Mouse (Mus musculus) c-Kit-positive CD71-positive TER-119-negative erythroid progenitor cells, embryonic 14.5 days (primary cell): ENCODE data around the gene Spry2.

ENCODE experiments used
- DNase-seq: peaks from one replicate; pipeline ENCODE4 v3.0.0-alpha.2; 2013; ENCODE audit warnings: low read depth

Gene Spry2

DNA sequence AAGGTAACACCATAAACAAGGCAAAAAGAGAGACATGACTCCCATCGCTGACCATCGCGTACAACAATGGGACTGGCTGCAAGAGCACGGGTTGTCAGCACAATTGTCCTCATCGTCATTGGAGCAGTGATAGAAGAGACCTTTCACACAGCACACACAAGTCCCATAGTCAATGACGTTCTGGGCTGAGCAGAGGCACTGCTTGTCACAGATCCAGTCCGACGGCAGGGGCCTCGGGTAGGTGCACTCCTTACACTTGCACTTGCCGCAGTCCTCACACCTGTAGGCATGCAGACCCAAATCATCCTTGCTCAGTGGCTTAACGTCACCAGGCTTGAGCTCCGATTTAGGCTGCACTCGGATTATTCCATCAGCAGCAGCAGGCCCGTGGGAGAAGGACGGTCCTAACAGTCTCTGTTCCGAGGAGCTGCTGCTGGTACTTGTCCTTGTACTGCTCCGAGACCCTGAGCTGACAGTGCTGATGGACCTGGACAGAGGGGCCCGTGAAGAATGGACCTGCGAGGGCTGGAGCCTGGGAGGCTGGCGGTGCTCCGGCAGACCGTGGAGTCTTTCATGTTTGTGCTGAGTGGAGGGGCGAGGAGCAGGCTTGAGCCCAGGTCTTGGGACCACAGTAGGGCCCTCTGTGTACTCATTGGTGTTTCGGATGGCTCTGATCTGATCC, 3.5 kb downstream of the Spry2 start:
- no peak for DNase-seq

- no peak for DNase-seq
Observed at GRCm38 (mm10) chr14:105890516-105891231, 5.9 kb downstream of the Spry2 start.

GRCm38 (mm10) chr14:105886643-105887374, 9.8 kb downstream of the Spry2 start:
- DNase-seq, result no peak

DNA sequence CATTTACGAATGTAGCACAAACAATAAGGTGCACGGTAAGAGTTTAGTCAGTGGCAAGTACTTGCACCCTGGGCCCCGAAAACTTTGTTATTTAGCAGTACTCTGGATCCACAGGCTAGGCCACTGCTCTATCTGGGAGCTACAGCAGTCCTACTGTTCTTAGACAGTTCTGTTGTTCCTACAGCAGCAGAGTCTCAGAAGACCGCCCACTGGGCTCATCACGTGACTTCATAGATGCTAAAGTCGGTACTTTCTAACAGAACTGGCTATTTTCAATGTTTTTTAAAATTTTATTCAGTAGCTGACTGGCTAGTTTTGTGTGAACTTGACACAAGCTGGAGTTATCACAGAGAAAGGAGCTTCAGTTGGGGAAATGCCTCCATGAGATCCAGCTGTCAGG, 11.4 kb downstream of the Spry2 start:
- DNase-seq, result no peak

- DNase-seq, result no peak
Observed at GRCm38 (mm10) chr14:105883215-105883614, 13.4 kb downstream of the Spry2 start.

GRCm38 (mm10) chr14:105878359-105878758, 18.3 kb downstream of the Spry2 start:
- no peak for DNase-seq

DNA sequence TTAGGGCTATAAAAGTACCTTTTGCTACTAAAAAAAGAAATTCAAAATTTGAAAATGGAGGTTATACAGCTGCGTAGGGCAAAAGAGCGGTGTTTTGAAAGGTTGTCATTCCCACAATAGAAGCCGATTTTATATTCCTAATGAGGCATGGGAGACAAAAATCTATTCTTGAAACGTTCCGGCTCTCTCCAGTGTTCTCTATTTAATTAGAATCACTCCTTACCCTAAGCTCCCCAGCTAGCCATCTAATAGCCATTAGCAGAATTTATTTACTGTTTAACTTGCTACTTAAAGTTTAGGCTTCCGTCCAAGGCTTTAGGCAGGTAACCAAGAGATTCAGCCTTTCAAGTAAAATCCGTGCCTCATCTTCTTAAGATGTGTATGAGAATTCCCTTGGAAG, 20.2 kb downstream of the Spry2 start:
- DNase-seq, result no peak

DNA sequence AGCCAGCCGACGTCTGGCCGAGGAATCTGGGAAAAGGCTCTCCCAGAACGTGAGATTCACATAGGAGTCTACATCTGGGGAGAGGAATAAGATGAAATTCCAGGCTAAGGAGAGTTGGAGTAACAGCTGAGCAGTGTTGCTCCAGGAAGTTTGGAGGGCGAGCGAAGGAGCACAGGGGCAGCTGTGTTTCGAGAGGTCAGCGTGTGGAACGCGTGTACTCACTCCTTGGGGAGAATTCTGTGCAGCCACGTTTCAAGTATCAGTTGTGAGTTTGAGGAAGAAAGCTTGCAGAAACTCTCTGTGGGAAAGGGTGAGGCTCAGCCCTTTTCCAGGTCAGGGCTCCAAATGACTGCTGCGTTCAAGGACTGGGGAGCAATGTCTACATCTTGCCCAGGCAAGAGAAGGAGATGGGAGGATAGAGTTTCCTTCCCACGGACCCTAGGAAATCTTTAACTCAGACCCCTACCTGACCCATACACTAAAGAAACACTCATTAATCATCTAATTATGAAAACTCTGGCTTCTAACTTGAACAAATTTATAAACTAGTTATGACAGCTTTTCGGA, 26.2 kb downstream of the Spry2 start:
- DNase-seq, result no peak

DNA sequence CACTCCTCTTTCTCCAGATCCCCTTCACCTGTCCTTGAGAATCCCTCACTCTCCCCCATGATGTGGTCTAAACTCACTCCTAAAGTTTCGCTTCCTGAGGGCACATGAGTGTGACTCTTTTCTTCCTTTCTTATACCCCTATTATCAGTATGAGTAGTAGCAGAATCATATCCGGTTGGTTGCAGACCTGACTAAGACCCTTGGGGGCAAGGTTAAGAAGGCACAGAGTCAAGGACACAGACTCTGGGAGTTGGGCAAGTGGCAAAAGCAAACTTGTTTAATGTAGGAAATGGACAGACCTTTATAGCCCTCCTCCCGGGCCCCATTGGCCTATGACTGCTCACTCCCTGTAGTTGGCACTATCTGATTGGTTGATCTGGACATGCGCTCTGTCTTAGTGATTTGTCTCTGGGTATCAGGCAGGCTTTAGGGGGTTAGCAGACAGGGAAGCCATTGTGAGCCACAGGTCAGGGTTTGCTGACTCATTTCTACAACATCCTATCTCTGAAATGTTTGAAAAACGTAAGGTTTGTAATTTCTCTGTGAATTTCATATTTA, 31.2 kb downstream of the Spry2 start:
- no peak for DNase-seq

GRCm38 (mm10) chr14:105862199-105862598, 34.4 kb downstream of the Spry2 start:
- no peak for DNase-seq

- no peak for DNase-seq
Observed at GRCm38 (mm10) chr14:105860920-105861319, 35.7 kb downstream of the Spry2 start.

GRCm38 (mm10) chr14:105860276-105860675, 36.3 kb downstream of the Spry2 start:
- no peak for DNase-seq

DNA sequence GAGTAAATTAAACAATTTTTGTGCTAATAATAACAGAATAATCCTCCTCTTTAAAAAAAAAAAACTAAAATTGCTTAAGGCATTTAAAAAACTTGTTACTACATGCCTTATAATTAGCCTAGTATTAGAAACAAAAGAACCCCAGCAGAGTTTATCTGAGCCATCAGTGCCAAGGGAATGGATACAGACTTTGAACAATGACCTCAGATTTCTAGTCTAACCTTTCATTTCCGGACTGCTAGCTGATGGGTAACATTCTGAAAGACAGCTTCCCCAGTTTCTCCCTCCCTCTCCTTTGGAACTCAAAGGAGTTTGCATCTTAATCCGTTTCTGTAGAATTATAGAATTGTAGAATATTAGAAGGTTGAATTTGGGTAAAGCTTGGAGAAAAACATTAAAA, 36.7 kb downstream of the Spry2 start:
- DNase-seq, result no peak

- DNase-seq, result no peak
Observed at GRCm38 (mm10) chr14:105859368-105859767, 37.3 kb downstream of the Spry2 start.

DNA sequence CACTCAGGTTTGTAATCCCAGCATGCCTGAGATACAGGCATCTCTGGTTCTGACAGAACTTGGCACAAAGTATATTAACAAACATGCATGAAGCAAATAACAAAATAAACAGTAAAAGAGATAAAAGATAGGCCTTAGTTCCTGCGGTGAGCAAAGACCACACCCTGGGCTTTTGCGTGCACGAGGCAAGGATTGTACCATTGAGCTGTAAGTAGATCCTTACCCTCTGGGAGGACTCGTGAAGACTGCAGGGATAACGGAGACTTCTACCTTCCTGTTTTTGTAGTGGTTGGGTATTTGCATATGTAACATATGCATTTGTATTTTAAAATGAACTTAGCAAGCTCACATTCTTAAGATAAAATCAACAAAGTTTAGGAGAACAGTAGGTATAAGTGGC, 37.7 kb downstream of the Spry2 start:
- no peak for DNase-seq

DNA sequence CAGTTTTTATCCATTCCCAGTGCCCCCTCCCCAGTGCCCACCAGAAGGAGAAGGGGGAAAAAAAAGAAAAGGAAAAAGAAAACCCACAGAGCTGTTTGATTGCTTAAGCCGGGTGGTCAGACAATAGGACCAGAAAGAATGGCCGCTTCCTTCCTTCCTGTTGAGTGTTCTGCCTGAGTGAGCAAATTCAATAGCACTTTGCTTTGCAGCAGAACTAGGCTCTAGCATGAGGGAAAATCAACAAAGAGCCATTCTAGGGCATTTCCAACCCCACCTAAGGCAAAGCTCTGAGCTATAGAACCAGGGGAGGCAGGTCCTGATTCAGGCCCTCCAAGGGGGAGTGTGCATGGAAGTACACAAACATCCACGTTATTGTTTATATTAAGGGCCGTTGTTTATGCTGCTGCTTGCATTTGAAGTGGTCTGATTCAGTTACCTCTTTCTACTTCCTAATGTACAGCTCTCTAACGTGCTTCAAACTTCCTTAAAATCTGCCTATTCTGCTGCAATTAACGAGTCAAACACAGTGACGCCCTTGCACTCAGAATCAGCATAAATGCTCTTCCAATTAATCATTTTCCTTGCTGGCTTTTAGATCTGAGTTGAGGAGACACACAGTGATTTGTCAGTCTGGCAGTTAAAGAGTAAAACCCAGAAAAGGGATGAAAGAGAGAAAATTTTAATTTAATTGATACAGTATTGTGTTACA, 45.1 kb downstream of the Spry2 start:
- no peak for DNase-seq
